Mouse (Mus musculus): ENCODE data around the gene Slc35f5.

DNA sequence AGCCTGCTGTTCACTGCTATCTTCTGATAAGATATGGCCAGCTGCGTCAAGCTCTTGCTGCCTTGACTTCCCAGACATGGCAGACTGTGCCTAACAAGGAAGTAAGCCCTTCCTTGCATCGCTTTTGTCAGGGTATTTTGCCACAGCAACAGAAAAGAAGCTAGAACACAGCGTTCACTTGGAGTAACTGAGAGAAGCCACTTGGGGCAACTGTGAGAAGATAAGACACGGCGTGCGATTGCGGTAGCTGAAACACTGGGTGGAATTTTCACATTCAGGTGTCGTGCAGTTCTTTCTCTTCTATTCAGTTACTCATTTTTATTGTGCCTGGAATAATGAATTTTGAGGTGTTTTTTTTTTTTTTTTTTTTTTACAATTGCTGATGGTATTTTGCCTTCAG lies 22.6 kb upstream of the Slc35f5 start:
- no peak for TF ChIP-seq POLR2A (IDR thresholded peaks at IDR 0.05; ENCODE audit: borderline replicate concordance, insufficient read depth, low read length)
- no peak for TF ChIP-seq CTCF (IDR thresholded peaks at IDR 0.05; ENCODE audit: borderline replicate concordance, insufficient read depth, low read depth, low read length)

All from cerebellum, adult 2 months (tissue).